Mouse (Mus musculus) effector memory CD4-positive, alpha-beta T cell, adult 7 months (primary cell): ENCODE data around the gene Eomes. TPM values are rescaled to one million over a fixed set of nuclear protein-coding genes. Genes with fewer than 3 reads are reported as not detected.

ENCODE experiments used
- polyA plus RNA-seq: library from polyadenylated mRNA; unstranded; fragments of 100-300 nt; shearing (Covaris generic); gene quantifications from one replicate; pipeline ENCODE4 v1.2.1, GENCODE M21; 2017

The Eomes gene
- 4.6 TPM for polyA plus RNA-seq

GRCm38 (mm10) chr9:118477961-118478360 lies at the start of gene Eomes:
Eomes (plus strand) TSS chr9:118478212.

GRCm38 (mm10) chr9:118506020-118506403 lies 28.0 kb downstream of the Eomes start, which contains the start of gene Golga4:
Golga4 (plus strand) TSS chr9:118506267.

Other genes with a start within 250 kb of the Eomes start
- 87.1 TPM for gene Golga4, start 28.1 kb downstream of the Eomes start, polyA plus RNA-seq
- 1.6 TPM for gene Itga9, start 128.5 kb downstream of the Eomes start, polyA plus RNA-seq